In genomic region chr8:121717502-121717901, GRCm38 (mm10) we compare ENCODE assay signal across 8 mouse cellular contexts. TPM values are rescaled to one million over a fixed set of nuclear protein-coding genes. Genes with fewer than 3 reads are reported as not detected.
DNase-seq lines count a peak whose midpoint lies in the region; ATAC-seq and TF ChIP-seq lines count a peak whose summit lies in the region.
"Had no signal": no experiment of that assay in that cellular context is flagged by ENCODE, and none has a peak within 500 bp of the region (broad histone marks: within the 10 kb centered on the region; RNA-seq: fewer than 3 reads in every experiment).

No protein-coding gene starts in this region.

- TF ChIP-seq CTCF in midbrain, postnatal 0 days (IDR thresholded peaks at IDR 0.05): no peak

- no peak overlapping the region for H3K9ac ChIP-seq in kidney, embryonic 15.5 days
- peak overlapping the region; percentile 8; the same call in 1 of the 2 replicates for H3K9ac ChIP-seq in forebrain, embryonic 11.5 days (ENCODE audit: low read length)
- peak overlapping the region; percentile 43; the same call in 1 of the 2 replicates for H3K9ac ChIP-seq in hindbrain, embryonic 14.5 days
- no peak overlapping the region; the same call in 1 of the 2 replicates for H3K9ac ChIP-seq in midbrain, postnatal 0 days (replicated peaks; ENCODE audit: low read length, poor library complexity, severe bottlenecking)

- no peak overlapping the region for H3K27ac ChIP-seq in kidney, embryonic 15.5 days
- H3K27ac ChIP-seq in forebrain, embryonic 11.5 days (ENCODE audit: low read depth, low read length): no peak overlapping the region
- H3K27ac ChIP-seq in hindbrain, embryonic 14.5 days: peak overlapping the region; percentile 78
- peak overlapping the region; percentile 68 for H3K27ac ChIP-seq in midbrain, postnatal 0 days (ENCODE audit: low read depth, low read length)

- H3K4me2 ChIP-seq in kidney, embryonic 15.5 days: peak overlapping the region; percentile 38
- H3K4me2 ChIP-seq in forebrain, embryonic 11.5 days (ENCODE audit: low read depth, low read length, severe bottlenecking): peak overlapping the region; percentile 34
- peak overlapping the region; percentile 48 for H3K4me2 ChIP-seq in hindbrain, embryonic 14.5 days (replicated peaks)
- peak overlapping the region; percentile 34 for H3K4me2 ChIP-seq in midbrain, postnatal 0 days (ENCODE audit: low read depth, low read length, poor library complexity, severe bottlenecking)

- no peaks in the 10 kb centered on the region for H3K9me3 ChIP-seq in kidney, embryonic 15.5 days (replicated peaks)
- H3K9me3 ChIP-seq in forebrain, embryonic 11.5 days (ENCODE audit: control insufficient read depth, low read length): no peaks in the 10 kb centered on the region
- H3K9me3 ChIP-seq in hindbrain, embryonic 14.5 days (ENCODE audit: control insufficient read depth, low read length): no peaks in the 10 kb centered on the region
- H3K9me3 ChIP-seq in midbrain, postnatal 0 days (ENCODE audit: low read length): no peaks in the 10 kb centered on the region

- peaks cover 44% of the 10 kb centered on the region for H3K27me3 ChIP-seq in kidney, embryonic 15.5 days
- no peaks in the 10 kb centered on the region for H3K27me3 ChIP-seq in forebrain, embryonic 11.5 days (ENCODE audit: control insufficient read depth, insufficient read depth, low read length)
- H3K27me3 ChIP-seq in hindbrain, embryonic 14.5 days (ENCODE audit: control insufficient read depth, insufficient read depth, low read length): no peaks in the 10 kb centered on the region
- H3K27me3 ChIP-seq in midbrain, postnatal 0 days (ENCODE audit: insufficient read depth, low read length): no peaks in the 10 kb centered on the region

- 48% methylated on average over 14 of the region's 14 CpGs for WGBS in kidney, embryonic 15.5 days
- 53% methylated on average over 14 of the region's 14 CpGs for WGBS in forebrain, embryonic 11.5 days
- 42% methylated on average over 14 of the region's 14 CpGs for WGBS in hindbrain, embryonic 14.5 days
- WGBS in midbrain, postnatal 0 days: 34% methylated on average over 14 of the region's 14 CpGs

- 0 out of 2 replicates have a peak, but pooled peaks cover 2% of the 10 kb centered on the region for H3K4me1 ChIP-seq in kidney, embryonic 15.5 days
- 0 out of 2 replicates have a peak, but pooled peaks cover 3% of the 10 kb centered on the region for H3K4me1 ChIP-seq in forebrain, embryonic 11.5 days (replicated peaks; ENCODE audit: control insufficient read depth, insufficient read depth, low read length)
- H3K4me1 ChIP-seq in hindbrain, embryonic 14.5 days (replicated peaks; ENCODE audit: control insufficient read depth, insufficient read depth, low read length): peaks cover 8% of the 10 kb centered on the region; the same call in 1 of the 2 replicates
- H3K4me1 ChIP-seq in midbrain, postnatal 0 days (ENCODE audit: insufficient read depth, low read length): peaks cover 7% of the 10 kb centered on the region; the same call in 1 of the 2 replicates

- H3K36me3 ChIP-seq in kidney, embryonic 15.5 days: no peaks in the 10 kb centered on the region
- H3K36me3 ChIP-seq in forebrain, embryonic 11.5 days (ENCODE audit: control insufficient read depth, insufficient read depth, low read length): no peaks in the 10 kb centered on the region
- H3K36me3 ChIP-seq in hindbrain, embryonic 14.5 days (replicated peaks; ENCODE audit: control insufficient read depth, insufficient read depth): no peaks in the 10 kb centered on the region
- H3K36me3 ChIP-seq in midbrain, postnatal 0 days (ENCODE audit: insufficient read depth, low read length): no peaks in the 10 kb centered on the region

- H3K4me3 ChIP-seq in kidney, embryonic 15.5 days (replicated peaks): no peak overlapping the region
- H3K4me3 ChIP-seq in forebrain, embryonic 11.5 days (ENCODE audit: low read depth, low read length): no peak overlapping the region
- H3K4me3 ChIP-seq in hindbrain, embryonic 14.5 days (replicated peaks; ENCODE audit: low read length): no peak overlapping the region
- no peak overlapping the region for H3K4me3 ChIP-seq in midbrain, postnatal 0 days (ENCODE audit: low read depth, low read length)

- no peak for ATAC-seq in kidney, embryonic 15.5 days (replicated peaks; ENCODE audit: low FRiP score)
- 0 out of 2 replicates have a peak, but pooled peaks have one; percentile 52 for ATAC-seq in forebrain, embryonic 11.5 days (replicated peaks; ENCODE audit: low FRiP score)
- ATAC-seq in hindbrain, embryonic 14.5 days (ENCODE audit: low FRiP score): peak; percentile 67
- ATAC-seq in midbrain, postnatal 0 days (ENCODE audit: low FRiP score): peak; percentile 62; the same call in 1 of the 2 replicates

- no peak for DNase-seq in kidney, postnatal 25 days
- no peak for DNase-seq in forebrain, embryonic 11.5 days (ENCODE audit: low spot score)
- DNase-seq in hindbrain, embryonic 14.5 days (ENCODE audit: low spot score): no peak
- DNase-seq in midbrain, postnatal 0 days (ENCODE audit: low spot score): no peak
- no peak for DNase-seq in retina, embryonic 14.5 days (ENCODE audit: low spot score)
- no peak for DNase-seq in adrenal gland, postnatal 14 days

RNA-seq across cellular contexts. Expression of gene Jph3, which starts 11.9 kb away (rescaled TPM):
- polyA plus RNA-seq in kidney, embryonic 15.5 days (2015; fragmentation: Nextera tagmentation; extraction: Ambion mirVana): 0.85 and 1.3 TPM in 2 replicates
- polyA plus RNA-seq in forebrain, embryonic 11.5 days (2014; fragmentation: Nextera tagmentation; extraction: Ambion mirVana): 8.9 and 9.4 TPM in 2 replicates
- 90.1 and 93.1 TPM in 2 replicates for polyA plus RNA-seq in hindbrain, embryonic 14.5 days (2014; fragmentation: Nextera tagmentation; extraction: Ambion mirVana)
- total RNA-seq in midbrain, postnatal 0 days (2014; rRNA removed): 63.2 and 70.2 TPM in 2 replicates
- 109 and 110 TPM in 2 replicates for polyA plus RNA-seq in midbrain, postnatal 0 days (2015; fragmentation: Nextera tagmentation; extraction: Ambion mirVana)
- 2.1 and 2.7 TPM in 2 replicates for total RNA-seq in adrenal gland, postnatal 14 days (2021)
- total RNA-seq: heart, postnatal 25 days had no signal

Comparison
In these comparisons a context has a peak if more than half of its experiments do, and no peak if none do; other contexts are left out.
1. H3K27ac ChIP-seq: peak in hindbrain, embryonic 14.5 days (single experiment) and midbrain, postnatal 0 days (single experiment); none in kidney, embryonic 15.5 days (single experiment) and forebrain, embryonic 11.5 days (single experiment).
2. H3K9ac ChIP-seq: peak in forebrain, embryonic 11.5 days (single experiment) and hindbrain, embryonic 14.5 days (single experiment); none in kidney, embryonic 15.5 days (single experiment) and midbrain, postnatal 0 days (single experiment).
3. Peak in every context shown above with its lines, with median percentiles within 50 percentile points of each other: H3K4me2 ChIP-seq.